Mouse (Mus musculus): Measurements from ENCODE around the gene Mrps5. TPM values are rescaled to one million over a fixed set of nuclear protein-coding genes. Genes with fewer than 3 reads are reported as not detected.
A peak's percentile ranks its signal among the peaks of the same experiment; 100 is the strongest.

Mrps5 gene
- polyA plus RNA-seq, 1 experiment from 2014 or later, result 128 TPM

DNA sequence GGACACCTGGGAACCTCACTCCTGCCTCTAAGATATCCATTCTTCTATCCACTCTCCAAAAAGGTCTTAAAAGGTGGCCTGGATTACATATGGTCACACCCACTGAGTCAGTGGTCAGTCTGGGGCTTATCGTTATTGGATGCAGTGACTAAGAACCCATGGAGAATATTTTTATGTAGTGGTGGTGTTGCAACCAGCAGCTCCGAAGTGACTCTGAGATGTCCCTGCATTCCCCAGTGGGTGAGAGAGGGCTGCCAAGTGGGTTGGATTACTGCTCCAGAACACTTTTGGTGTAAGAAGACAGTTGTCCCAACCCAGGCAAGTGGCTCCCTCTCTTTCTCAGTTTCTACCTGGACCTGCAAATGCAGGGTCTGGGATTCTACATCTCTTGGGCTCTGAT lies 65.8 kb downstream of the Mrps5 start:
- ATAC-seq (ENCODE audit: low FRiP score) (no peak), DNase-seq (ENCODE audit: low spot score) (no peak)
- Histone ChIP-seq H3K4me2 (replicated peaks) (no peak overlapping the region), H3K4me1 (replicated peaks; ENCODE audit: control insufficient read depth, insufficient read depth, low read length) (peaks cover 8% of the 10 kb centered on the region), H3K27ac (no peak overlapping the region), H3K27me3 (ENCODE audit: control insufficient read depth, insufficient read depth, low read length) (peaks cover 47% of the 10 kb centered on the region), H3K4me3 (replicated peaks; ENCODE audit: low read length) (no peak overlapping the region), H3K36me3 (replicated peaks; ENCODE audit: control insufficient read depth, insufficient read depth) (no peaks in the 10 kb centered on the region), H3K9me3 (ENCODE audit: control insufficient read depth, low read length) (no peaks in the 10 kb centered on the region), H3K9ac (no peak overlapping the region)
- WGBS, result 88% methylated on average over 2 of the region's 2 CpGs

DNA sequence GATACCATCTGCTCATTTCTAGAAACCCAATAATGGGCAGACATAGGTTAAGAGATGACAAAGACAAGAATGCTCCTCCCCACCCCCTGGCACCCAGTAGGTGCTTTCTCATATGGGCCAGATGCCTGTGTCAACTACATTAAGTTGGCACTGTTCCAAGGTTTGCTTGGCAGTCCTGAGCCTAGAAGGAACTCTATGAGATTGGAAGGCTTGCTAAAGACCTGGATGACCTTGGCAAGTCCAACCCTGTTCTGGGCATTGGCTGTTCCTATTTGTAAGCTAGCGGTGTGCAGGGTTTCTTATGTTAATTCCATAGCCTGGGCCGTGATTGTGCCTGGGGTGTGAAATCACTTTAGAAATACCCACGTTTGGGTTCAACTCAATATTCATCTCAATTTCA lies 67.8 kb downstream of the Mrps5 start:
- ATAC-seq (ENCODE audit: low FRiP score), result no peak
- Histone ChIP-seq H3K4me2 (replicated peaks) (no peak overlapping the region), H3K4me3 (replicated peaks; ENCODE audit: low read length) (no peak overlapping the region), H3K27ac (no peak overlapping the region), H3K27me3 (ENCODE audit: control insufficient read depth, insufficient read depth, low read length) (peaks cover 49% of the 10 kb centered on the region), H3K4me1 (replicated peaks; ENCODE audit: control insufficient read depth, insufficient read depth, low read length) (peaks cover 8% of the 10 kb centered on the region), H3K9me3 (ENCODE audit: control insufficient read depth, low read length) (no peaks in the 10 kb centered on the region), H3K9ac (no peak overlapping the region), H3K36me3 (replicated peaks; ENCODE audit: control insufficient read depth, insufficient read depth) (no peaks in the 10 kb centered on the region)
- no peak for DNase-seq (ENCODE audit: low spot score)
- 43% methylated on average over 3 of the region's 3 CpGs for WGBS

DNA sequence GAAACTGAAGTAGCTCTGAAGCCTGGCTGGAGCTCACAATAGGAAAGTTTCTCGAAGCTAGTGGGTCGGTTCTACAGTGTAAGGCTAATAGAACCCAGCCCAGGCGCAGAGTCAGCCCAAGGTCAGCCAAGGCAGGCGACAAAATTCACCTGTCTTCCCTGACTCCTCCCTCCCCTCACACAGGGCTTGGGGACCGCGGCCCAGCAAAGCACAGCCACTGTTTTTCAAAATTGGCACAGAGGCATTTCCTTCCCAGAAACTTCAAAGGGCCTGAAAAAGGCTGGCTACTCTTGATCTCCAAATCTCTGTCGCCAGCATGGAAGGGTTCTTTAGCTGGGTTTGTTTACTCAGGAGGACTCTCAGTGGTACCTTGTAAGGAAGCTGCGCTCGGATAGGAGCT lies 68.4 kb downstream of the Mrps5 start:
- peaks cover 49% of the 10 kb centered on the region for H3K27me3 ChIP-seq (ENCODE audit: control insufficient read depth, insufficient read depth, low read length)
- 6% methylated on average over 9 of the region's 9 CpGs for WGBS
- peak overlapping the region; percentile 92 for H3K4me2 ChIP-seq (replicated peaks)
- no peaks in the 10 kb centered on the region for H3K36me3 ChIP-seq (replicated peaks; ENCODE audit: control insufficient read depth, insufficient read depth)
- H3K4me3 ChIP-seq (replicated peaks; ENCODE audit: low read length), result peak overlapping the region; percentile 47; the same call in 1 of the 2 replicates
- no peaks in the 10 kb centered on the region for H3K9me3 ChIP-seq (ENCODE audit: control insufficient read depth, low read length)
- DNase-seq (ENCODE audit: low spot score), result no peak
- no peak for ATAC-seq (ENCODE audit: low FRiP score)
- H3K9ac ChIP-seq, result no peak overlapping the region
- no peak overlapping the region for H3K27ac ChIP-seq
- peaks cover 8% of the 10 kb centered on the region for H3K4me1 ChIP-seq (replicated peaks; ENCODE audit: control insufficient read depth, insufficient read depth, low read length)

DNA sequence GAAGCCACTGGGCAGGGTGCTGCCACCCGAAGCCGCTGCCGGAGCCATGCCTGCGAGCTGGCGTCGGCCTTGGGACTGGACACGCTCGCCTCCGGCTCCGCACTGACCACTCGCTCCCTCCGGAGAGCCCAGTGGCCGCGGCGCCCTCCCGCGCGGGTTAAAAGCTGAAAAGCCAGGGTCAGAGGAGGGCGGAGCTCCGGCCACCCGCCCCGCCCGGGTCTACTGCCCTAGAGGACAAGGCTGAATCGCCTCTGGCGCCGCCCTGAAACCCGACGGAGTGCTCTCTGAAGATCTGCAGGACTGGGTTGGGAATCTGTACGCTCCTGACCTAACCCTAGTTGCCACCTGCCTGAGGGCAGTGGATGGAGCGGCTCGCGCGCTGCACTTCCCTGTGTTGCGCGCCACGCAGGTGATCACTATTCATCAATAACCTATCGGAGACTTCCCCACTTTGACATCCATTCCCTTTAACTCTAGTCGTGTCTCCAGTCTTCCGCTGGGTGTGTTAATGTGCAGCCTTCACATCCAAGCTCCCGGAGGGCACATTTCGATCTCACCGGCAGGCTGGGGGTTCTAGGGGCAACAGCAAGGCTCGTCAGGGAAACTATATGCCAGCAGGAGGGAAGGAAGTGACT lies 69.2 kb downstream of the Mrps5 start, which contains the start of gene Mal:
TSS of gene Mal (minus strand) at position 610 of the 635 bp plus-strand sequence.
- Histone ChIP-seq H3K36me3 (replicated peaks; ENCODE audit: control insufficient read depth, insufficient read depth) (no peaks in the 10 kb centered on the region), H3K4me3 (replicated peaks; ENCODE audit: low read length) (peak within 1 kb of the TSS; percentile 47), H3K9ac (peak within 1 kb of the TSS; percentile 51), H3K9me3 (ENCODE audit: control insufficient read depth, low read length) (no peaks in the 10 kb centered on the region), H3K27me3 (ENCODE audit: control insufficient read depth, insufficient read depth, low read length) (peaks cover 49% of the 10 kb centered on the region), H3K4me1 (replicated peaks; ENCODE audit: control insufficient read depth, insufficient read depth, low read length) (peaks cover 8% of the 10 kb centered on the region), H3K27ac (no peak within 1 kb of the TSS; the same call in 1 of the 2 replicates), H3K4me2 (replicated peaks) (peak within 1 kb of the TSS; percentile 92)
- under 1% methylated on average over 41 of the region's 43 CpGs for WGBS
- no peak for ATAC-seq (ENCODE audit: low FRiP score)
- DNase-seq (ENCODE audit: low spot score), result no peak

Other genes with a start within 250 kb of the Mrps5 start
- not detected in 2 replicates for gene Astl, start 248.6 kb upstream of the Mrps5 start, polyA plus RNA-seq (2014; fragmentation: Nextera tagmentation; extraction: Ambion mirVana)
- 0.53 and 0.79 TPM in 2 replicates for gene Adra2b, start 224.0 kb upstream of the Mrps5 start, polyA plus RNA-seq (2014; fragmentation: Nextera tagmentation; extraction: Ambion mirVana)
- gene Gpat2, start 162.0 kb upstream of the Mrps5 start, polyA plus RNA-seq (2014; fragmentation: Nextera tagmentation; extraction: Ambion mirVana), result 0.07 and 0.08 TPM in 2 replicates
- gene Fahd2a, start 142.7 kb upstream of the Mrps5 start, polyA plus RNA-seq (2014; fragmentation: Nextera tagmentation; extraction: Ambion mirVana), result 31.9 and 35.1 TPM in 2 replicates
- gene Kcnip3, start 65.1 kb upstream of the Mrps5 start, polyA plus RNA-seq (2014; fragmentation: Nextera tagmentation; extraction: Ambion mirVana), result 14.2 and 19.0 TPM in 2 replicates
- 0.04 TPM in 1 of 2 replicates, not detected in the other for gene Prom2, start 45.8 kb upstream of the Mrps5 start, polyA plus RNA-seq (2014; fragmentation: Nextera tagmentation; extraction: Ambion mirVana)
- gene Zfp661, start 128 bp upstream of the Mrps5 start, polyA plus RNA-seq (2014; fragmentation: Nextera tagmentation; extraction: Ambion mirVana), result 7.0 and 7.1 TPM in 2 replicates
- gene Mal, start 69.5 kb downstream of the Mrps5 start, polyA plus RNA-seq (2014; fragmentation: Nextera tagmentation; extraction: Ambion mirVana), result 3.5 and 3.7 TPM in 2 replicates
- gene Mall, start 142.7 kb downstream of the Mrps5 start, polyA plus RNA-seq (2014; fragmentation: Nextera tagmentation; extraction: Ambion mirVana), result 1.3 and 1.4 TPM in 2 replicates
- gene Nphp1, start 201.7 kb downstream of the Mrps5 start, polyA plus RNA-seq (2014; fragmentation: Nextera tagmentation; extraction: Ambion mirVana), result 14.9 and 15.0 TPM in 2 replicates
- gene Mtln, start 205.3 kb downstream of the Mrps5 start, polyA plus RNA-seq (2014; fragmentation: Nextera tagmentation; extraction: Ambion mirVana), result 46.4 and 50.9 TPM in 2 replicates
- gene Bub1, start 244.6 kb downstream of the Mrps5 start, polyA plus RNA-seq (2014; fragmentation: Nextera tagmentation; extraction: Ambion mirVana), result 3.2 and 3.7 TPM in 2 replicates